Mouse (Mus musculus): ENCODE measurements at regions not wholly inside any gene's neighbourhood (a gene's known extent, or its start where the extent isn't known, plus 50 kb on each side); places are given as distances from the start of the nearest gene placed in this dataset.

DNA sequence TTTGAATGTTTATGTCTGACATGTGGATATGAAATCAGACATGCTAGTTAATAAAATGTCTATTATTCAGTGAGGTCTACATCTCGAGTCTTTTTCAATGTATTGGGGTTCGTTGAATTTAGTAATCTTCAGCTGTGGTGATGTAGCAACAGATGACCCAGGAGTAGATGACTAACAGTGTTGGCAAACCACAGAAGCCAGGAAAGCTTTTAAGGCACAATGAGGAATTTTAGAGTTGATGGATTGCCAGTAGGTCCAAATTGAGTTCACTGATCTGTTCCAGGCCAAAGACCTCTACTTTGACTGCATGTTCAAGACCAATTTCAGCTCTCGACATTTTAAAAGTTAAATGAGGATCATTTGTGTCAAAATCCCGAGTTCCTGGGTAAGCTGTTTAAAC, 92.8 kb upstream of the Speer4f2 start:
- TF ChIP-seq POLR2A (IDR thresholded peaks at IDR 0.05; ENCODE audit: insufficient read depth, low read depth, low read length), result no peak
- no peak for TF ChIP-seq CTCF (IDR thresholded peaks at IDR 0.05)
